Mouse (Mus musculus) MN1 (cell line): ENCODE data around the gene Abhd13.
A peak's percentile ranks its signal among the peaks of the same experiment; 100 is the strongest.

Experiments
- DNase-seq: peaks from one replicate; pipeline ENCODE4 v3.0.0-alpha.2; 2016; ENCODE audit warnings: low spot score

Abhd13 gene

GRCm38 (mm10) chr8:9977573-9978314, at the start of gene Abhd13, which contains the start of gene Lig4:
Gene Abhd13 (plus strand): TSS chr8:9977707.
Gene Lig4 (minus strand): TSS chr8:9977686.
- peak; percentile 99 for DNase-seq

GRCm38 (mm10) chr8:9929746-9930445, 47.6 kb upstream of the Abhd13 start:
- DNase-seq, result no peak

GRCm38 (mm10) chr8:9932711-9933110, 44.8 kb upstream of the Abhd13 start:
- DNase-seq, result no peak

DNA sequence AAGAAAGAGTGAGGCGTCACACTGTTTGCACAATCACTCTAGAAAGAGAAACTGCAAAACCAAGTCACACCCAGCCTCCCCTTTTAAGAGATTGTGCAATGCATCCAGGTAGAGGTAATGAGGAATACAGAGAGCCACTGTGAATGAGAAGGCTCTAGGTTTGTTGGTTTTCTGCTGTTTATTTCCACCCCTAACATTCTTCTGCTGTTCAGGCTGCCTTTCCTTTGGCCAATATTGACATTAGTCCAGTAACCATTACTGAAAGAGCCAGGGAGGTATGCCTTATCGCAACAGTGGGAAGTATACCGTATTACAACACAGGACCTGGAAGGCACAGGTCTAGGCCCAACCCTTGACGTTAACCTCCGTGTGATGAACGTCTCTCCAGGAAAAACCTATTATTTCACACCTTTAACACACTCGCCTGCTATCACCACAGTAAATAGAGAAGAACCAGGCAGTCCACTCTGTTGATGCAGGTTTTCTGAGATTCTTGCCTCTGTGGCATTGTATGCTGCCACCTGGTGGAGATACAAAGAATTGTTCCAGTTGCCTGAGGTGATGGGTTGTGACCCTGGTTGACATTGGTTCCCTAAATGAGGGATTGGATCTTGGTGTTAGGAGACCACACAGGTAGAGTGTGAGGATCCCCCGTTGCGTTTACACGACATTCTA, 42.5 kb upstream of the Abhd13 start:
- DNase-seq, result peak; percentile 35

DNA sequence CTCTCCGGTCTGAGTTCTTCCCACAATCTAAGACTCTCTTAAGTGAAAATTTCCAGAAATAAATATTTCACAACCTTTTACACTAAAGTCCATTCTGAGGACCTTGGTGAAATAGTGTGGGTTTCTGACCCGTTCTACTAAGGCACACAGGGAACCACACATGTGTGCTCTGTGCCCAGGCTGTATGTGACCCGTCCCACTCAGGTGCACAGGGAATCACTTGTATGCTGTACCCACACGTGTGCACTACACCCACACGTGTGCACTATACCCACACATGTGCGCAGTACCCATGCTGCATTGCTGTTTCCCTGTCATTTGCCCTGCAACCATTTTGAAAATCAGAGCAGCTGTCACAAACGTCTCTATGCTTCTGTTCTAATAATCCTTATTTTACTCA, 41.9 kb upstream of the Abhd13 start:
- DNase-seq, result no peak

DNA sequence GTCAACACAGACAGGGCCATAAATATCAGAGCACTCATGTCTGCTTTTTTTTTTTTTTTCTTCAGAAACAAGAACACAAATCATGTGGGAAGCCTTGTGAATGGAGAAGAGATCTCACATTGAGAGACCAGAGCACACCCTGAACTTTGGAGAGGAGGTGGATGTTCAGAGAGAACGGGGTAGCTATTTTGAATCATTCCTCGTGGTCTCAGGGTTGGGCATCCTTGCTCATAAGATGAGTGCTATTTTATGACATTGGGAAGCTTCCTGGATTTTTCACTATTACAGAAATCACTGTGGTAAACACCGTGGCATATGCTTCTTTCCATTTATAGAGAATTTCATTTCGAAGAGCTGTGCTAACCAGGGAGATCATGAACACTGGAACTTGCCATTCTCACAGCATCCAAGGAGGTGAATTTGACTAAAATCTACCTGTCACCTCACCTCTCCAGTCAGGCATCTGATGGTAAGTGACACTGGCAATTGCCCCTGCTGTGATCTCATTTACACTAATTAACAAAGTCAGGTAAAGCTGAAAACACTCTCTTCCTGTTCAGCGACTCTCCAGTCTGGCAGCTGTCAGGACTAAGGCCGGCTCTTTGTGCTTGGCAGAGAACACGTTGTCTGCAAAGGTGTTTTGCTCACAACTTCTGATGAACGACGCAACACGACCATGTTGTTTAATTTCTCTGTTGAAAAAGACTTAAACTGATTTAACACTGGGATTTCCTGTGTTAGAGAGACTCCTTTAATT, 28.2 kb upstream of the Abhd13 start:
- no peak for DNase-seq

DNA sequence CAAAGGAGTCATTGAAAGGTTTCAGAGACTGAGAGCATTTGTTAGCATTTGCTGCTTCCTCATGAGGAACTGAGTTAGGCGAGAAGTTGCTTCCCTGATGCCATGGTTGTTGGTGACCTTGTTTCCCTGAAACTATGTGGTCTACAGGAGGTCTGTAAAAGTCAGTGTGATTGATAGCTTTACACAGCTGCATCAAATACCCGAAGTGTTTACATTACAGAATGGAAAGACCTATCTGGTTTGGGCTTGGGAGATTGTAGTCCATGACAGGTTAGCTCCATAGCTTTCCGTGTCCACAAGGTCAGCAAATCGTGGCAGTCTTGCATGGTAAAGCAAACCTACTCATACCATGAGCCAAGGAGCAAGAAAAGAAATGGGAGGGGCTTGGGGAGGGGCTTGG, 19.2 kb upstream of the Abhd13 start:
- no peak for DNase-seq

- DNase-seq, result no peak
Measured at GRCm38 (mm10) chr8:9959919-9960318, 17.6 kb upstream of the Abhd13 start.

- DNase-seq, result no peak
Measured at GRCm38 (mm10) chr8:9971866-9972265, 5.6 kb upstream of the Abhd13 start.

- DNase-seq, result no peak
Measured at GRCm38 (mm10) chr8:9975276-9975675, 2.2 kb upstream of the Abhd13 start.

DNA sequence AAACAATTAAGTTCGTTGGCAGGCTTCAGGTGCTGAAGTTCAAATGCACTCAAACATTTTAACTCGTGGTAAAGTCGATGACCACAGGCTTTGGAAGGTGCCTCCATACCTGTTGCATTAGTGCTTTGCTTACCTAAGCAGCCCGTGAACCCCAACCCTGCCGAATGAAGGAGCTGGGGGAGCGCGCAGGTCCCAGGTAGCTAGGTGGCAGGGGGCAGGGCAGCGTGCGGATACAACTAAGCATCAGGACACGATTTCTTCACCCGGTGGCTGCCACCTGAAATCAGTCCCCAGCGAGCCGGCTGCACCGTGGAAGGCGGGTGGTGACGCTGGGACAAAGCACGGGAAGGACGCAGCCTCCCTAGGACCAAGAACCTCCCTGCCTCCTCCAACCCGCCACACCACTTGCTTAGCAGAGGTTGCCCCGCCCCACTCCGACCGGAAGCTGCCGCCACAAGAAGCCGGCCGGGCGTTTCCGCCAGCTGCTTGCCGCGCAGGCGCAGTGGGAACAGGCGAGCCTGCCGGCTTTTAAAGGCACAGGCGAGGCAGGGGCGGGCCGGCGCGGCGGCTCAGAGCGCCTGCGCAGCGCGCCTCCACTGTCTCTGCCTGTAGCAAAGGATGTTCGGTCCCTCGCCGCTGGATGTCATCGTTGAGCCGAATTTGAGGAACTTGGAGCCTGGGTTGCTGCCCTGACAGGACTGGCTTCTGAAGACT, 1.5 kb upstream of the Abhd13 start:
- peak; percentile 99 for DNase-seq

DNA sequence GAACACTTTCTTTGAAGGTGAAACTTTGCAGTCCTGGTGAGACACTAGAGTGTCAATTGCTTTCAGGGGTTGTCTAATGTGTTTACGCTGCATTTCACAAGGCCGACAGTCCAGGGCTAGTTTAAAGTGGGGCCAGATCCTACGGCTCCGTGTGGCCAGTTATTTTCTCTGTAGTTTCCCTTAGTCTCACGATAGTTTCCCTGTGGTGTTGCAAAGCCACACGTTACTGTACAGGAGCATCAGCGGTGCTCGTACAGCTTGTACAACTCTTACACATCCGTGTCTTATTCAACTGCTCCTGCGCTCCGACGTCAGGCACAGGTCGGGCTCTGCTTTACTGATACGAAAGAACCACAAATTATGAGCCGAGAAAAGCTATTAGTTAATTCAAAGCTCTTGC, 491 bp upstream of the Abhd13 start:
- peak; percentile 71 for DNase-seq

DNA sequence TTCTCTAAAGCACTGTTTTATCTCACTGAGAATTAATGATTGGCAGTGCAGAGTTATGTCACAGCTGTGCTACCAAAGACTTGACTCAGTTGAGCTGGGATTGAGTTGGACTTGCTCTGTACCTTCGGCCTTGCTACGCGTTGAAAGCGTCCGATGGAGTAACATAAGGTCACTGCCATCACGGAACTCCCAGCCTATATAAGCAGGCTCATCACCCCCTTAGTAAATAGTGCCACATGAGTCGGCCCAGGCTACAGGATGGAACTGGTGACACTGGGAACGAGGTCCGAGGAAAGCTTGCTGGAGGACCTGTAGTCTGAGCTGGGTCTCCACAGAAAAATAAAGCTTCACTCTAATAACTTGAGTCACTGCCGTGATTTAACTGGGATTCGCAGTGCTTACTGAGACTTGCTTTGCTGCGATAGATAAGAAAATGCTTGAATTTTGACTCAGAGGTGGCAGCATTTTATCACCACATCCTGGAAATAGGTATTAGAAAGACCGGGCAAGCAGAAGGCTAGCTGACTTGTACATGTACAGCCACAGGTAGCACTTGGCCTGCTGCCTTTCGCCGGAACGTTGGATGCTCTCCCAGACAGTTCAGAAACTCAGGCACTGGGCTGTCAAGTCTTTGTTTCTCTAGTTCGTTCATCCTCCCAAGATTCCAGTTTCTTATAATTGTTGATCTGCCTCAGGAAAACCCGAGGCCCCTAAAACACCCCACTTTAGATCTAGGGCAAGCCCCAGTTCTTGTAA, 1.1 kb downstream of the Abhd13 start:
- no peak for DNase-seq

GRCm38 (mm10) chr8:9979746-9980145, 2.2 kb downstream of the Abhd13 start:
- no peak for DNase-seq

- DNase-seq, result no peak
Measured at GRCm38 (mm10) chr8:9980188-9980587, 2.7 kb downstream of the Abhd13 start.

DNA sequence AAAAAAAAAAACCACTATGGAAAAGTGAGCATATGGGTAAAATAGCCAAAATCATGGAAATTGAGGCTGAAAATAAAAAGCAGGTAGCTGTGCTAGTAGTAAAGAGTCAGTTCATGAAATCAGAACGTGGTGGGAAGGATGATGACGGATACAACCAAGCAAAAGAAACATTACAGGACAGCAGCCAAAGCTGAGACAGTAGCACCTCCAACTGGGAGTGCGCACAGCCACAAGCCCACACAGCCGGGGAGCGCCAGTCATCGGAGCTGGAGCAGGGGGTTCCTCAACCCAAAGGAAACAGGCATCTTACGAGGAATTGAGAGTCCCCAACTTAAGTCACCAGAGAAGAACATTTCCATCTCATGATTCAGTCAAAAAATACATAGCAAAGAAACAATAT, 26.6 kb downstream of the Abhd13 start:
- no peak for DNase-seq

DNA sequence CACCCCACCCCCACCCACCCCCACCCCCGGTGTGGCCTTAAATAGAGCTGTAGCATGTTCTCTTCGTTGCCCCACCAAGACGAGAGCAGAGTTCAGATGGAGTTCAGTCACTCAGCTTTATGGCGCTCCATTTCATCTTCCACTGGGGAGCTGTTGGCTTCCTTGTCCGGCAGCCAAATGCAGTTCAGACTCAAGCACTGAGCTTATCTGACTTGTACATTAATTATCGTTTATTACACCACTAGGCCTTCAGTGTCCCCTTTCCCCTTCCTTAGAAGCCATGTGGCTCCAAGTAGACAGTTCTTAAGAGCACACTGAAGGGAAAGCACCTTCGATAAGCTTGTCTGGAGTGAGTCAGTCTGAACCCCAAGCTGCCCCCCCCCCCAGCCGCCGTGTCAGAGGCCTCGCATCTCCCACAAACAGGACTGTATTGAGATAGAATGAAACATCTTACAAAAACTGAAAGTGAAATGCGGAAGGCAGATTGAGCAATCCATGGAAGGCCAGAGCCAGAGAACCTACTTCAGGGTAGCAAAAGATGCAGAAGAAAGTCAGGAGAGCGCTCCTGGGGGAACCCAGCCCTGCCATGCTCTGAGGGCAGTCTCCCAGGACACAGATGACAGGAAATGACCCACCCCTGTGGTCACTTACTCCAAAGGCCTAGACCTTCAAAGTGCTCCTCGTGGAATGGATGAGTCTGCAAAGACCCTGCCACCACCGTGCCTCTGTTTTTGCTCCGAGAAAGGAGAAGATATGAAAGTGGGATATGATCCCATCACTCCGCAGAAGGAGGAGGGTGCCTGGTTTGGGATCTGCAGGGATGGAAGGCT, 28.9 kb downstream of the Abhd13 start, which contains the start of gene Tnfsf13b:
Gene Tnfsf13b (plus strand): TSS at position 312 of the 830 bp plus-strand sequence.
- peak; percentile 27 for DNase-seq

DNA sequence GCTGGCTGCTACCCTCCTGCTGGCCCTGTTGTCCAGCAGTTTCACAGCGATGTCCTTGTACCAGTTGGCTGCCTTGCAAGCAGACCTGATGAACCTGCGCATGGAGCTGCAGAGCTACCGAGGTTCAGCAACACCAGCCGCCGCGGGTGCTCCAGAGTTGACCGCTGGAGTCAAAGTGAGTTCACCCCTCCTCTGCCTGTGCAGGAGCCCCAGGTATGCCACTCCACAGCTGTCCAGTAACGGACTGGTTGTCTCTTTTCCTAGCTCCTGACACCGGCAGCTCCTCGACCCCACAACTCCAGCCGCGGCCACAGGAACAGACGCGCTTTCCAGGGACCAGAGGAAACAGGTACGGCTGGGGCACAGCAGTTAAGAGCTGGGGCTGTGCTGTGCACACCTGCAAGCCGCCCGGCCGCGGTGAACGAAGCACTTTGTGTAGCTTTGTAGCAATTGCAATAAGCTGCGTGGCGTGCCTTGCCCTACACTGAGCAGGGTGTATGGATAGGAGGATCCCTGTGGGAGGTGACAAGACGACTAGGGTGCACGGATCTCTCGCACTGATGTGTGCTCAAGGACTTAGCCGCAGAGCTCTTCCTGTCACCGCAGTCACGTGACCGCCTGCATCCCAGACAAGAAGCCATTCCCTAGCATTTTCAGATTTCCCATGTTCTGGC, 29.6 kb downstream of the Abhd13 start:
- DNase-seq, result peak; percentile 21

- DNase-seq, result no peak
Measured at GRCm38 (mm10) chr8:10007660-10008028, 30.1 kb downstream of the Abhd13 start.
